Mouse (Mus musculus) thymus, adult 18-20 months (tissue): ENCODE measurements around the gene Fdxacb1.

Experiments used
- DNase-seq, 2 experiments: peaks; one replicate each; pipeline ENCODE4 v3.0.0; 2022; ENCODE audit warnings: mixed read lengths in 2 of 2

Fdxacb1 gene

DNA sequence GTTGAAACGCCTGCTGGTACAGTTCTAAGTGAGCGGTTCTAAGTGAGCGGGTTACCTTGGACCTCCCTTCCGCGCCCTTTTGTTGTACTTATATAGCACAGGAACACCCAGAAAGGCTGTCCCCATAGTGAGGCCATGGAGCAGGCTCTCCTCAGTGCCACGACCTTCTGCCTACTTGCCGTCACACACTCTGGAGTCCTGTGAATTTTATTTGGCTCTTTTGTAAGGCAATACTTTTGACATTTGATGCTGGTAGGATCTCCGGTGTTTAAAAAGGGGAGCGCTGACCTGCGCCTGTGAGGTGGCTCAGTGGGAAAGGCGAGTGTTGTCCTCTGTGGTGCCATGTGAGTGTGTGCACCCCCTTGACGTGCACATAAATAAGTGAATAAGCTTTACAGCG lies 41.1 kb downstream of the Fdxacb1 start:
- no peak for DNase-seq

DNA sequence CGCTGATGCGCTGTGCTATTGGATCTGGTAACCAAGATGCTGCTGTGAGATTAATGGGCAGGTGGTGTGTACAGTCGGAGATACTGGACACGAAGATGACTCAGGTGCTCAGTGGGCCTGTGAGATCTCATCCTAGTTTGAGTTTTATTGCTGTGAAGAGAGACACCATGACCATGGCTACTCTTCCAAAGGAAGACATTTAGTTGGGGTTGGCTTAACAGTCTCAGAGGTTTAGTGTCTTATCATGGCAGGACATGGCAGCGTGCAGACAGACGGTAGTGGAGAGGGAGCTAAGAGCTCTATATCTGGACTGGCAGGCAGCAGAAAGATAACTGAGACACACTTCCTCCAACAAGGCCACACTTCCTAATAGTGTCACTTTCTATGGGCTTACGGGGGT lies 43.2 kb downstream of the Fdxacb1 start:
- DNase-seq: no peak

DNA sequence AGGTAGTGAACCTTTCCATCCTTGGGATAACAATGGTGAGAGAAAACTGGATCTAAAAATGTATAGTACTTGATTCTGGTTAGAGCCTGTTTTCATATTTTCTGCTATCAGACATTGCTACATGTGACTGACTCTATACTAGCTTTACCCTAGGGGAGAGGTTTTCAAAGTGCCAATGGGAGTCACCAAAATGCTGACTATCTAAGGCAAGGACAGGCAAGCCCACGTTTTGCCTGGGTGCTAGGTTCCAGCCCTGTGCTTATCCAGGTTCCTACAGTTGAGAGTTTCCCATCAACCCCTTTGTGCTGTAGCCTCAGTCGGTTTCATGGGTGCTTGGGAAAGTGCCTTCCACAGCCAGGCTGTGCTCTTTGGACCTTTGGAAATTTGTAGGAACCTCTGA lies 43.7 kb downstream of the Fdxacb1 start:
- no peak for DNase-seq

DNA sequence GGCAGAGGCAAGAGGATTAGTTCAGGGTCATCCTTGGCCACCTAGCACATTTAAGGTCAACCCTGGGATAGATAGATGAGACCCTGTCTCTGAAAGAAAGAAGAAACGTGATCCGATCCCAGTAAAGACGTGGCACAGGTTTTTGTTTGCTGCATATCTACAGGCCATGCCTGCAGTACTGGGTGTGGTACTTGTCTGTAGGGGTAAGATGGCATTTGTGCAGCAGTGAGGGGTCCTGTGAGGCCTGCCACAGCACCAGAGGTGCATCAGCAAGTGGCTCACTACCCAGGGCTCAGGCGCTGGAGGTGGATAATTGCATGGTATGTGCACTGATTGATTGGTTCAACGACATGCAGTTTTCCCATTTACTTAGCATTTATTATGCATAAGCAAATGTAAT lies 45.8 kb downstream of the Fdxacb1 start:
- no peak for DNase-seq

DNA sequence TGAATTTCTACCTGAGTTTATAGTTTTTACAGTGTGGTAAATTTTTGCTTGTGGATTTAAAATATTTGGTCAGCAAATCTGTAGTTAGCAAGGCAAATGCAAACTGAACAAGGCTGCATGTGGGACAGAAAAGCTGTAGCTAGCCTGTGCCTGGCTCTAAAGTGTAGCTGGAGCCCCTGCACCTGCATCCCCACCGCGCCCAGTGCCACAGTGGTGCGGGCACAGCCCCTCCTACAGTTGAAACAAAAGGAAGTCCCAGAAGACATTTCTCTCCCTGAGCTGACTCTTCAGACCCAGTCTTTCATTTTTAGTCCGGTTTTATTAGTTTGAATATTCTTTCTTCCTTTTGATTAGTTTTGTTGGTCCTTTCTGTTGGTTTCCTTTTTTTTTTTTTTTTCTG lies 47.6 kb downstream of the Fdxacb1 start:
- DNase-seq: peak; percentile 55 to 63

DNA sequence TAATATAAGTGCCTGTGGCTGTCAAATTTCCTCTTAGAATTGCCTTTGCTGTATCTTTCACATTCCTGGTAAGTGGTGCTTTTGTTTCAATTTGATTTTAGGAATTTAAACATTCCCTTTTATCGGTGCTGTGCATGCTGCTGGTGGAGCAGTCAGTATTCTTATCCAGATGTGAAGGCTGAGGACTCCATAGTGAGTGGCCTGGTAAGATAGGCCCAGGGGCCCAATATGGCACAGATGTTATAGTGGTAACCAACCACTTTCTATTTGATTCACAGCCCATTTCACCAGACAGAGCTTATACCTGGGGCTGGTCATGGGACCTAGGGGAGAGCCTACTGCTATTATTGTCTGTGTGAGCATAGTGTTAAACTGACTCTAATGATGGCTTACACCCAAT lies 48.5 kb downstream of the Fdxacb1 start:
- no peak for DNase-seq

DNA sequence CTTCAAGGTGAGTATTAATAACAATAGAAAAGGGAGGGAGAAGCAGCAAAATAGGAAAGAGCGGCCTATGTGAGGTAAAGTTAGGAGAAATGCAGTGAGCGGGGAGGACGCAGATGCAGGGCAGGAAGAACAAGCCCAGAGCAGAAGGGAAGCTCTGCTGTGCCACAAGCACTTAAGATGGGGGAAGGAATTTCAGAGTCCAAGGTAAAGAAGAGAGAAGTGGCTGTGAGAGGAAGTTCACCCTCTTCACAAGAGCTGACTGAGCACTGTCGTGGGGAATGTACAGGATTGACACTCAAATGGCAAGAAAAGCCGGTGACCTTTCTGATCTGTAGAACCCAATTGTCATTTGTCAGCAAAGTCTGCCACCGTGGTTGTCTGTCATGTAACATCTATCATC lies 50.0 kb downstream of the Fdxacb1 start:
- DNase-seq: no peak

DNA sequence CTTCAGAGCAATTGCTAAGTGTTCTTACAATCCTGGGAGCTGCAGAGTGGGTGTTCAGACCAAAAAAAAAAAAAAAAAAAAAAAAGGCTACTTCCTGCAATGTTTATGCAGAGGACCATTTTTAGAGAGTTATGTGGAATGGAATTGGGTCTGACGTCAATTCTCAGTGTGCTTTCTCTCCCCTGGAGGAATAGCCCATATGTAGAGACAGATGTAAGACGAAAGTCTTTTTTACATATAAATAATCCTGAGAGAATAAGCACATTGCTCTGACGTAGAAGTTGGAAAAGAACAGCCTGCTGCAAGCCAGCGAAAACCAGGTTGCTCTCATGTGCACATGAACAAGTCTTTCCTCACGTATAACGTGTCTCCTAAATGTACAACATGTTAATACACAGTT lies 51.7 kb downstream of the Fdxacb1 start:
- no peak for DNase-seq

DNA sequence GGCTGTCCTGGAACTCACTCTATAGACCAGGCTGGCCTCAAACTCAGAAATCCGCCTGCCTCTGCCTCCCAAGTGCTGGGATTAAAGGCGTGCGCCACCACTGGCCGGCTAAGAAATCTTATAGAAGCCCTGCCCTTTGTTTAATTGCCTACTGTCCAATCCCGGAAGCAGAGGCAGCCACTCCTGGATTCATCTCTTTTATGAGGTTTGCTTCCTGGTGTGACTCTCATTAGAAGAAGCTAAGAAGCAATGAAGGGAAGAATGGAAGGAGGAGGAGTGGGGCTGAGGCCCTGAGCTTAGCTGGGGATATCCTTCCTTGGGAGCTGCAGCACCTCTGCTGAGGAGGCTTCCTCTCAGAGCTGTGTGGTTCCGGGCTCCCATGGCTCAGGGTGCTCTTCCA lies 53.6 kb downstream of the Fdxacb1 start:
- no peak for DNase-seq

DNA sequence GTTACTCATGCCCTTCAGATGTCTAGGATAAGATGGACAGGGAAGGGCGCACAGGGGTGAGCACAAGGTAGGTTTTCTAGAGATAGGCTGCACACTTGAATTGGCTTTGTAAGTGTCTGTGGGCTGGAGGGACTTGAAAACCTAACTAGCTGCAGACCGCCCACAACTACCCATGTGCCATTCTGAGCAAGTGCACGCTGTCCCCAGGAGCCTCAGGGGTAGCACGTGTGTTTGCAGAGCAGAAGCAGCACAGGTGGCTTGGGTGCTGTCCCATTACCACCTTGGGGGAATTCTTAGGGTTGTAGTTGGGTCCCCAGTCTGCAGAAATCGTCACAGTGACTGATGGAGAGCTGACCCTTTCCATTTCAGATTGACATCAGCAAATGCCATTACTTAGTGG lies 54.2 kb downstream of the Fdxacb1 start:
- DNase-seq: no peak
